Mouse (Mus musculus): Measurements from ENCODE around the gene Irak2. TPM values are rescaled to one million over a fixed set of nuclear protein-coding genes. Genes with fewer than 3 reads are reported as not detected.
A peak's percentile ranks its signal among the peaks of the same experiment; 100 is the strongest.

Gene Irak2
- total and polyA plus RNA-seq, 2 experiments from 2014 or later, result 3.5 to 5.9 TPM

- peaks cover 63% of the 10 kb centered on the region for H3K36me3 ChIP-seq (ENCODE audit: insufficient read depth)
- 95% methylated on average over 4 of the region's 4 CpGs for WGBS
- no peak overlapping the region for H3K4me3 ChIP-seq (ENCODE audit: low read depth, low read length)
- H3K27ac ChIP-seq (ENCODE audit: low read depth, low read length), result no peak overlapping the region
- H3K9ac ChIP-seq, result no peak overlapping the region
- no peak for DNase-seq
- H3K9me3 ChIP-seq (ENCODE audit: low read length), result no peaks in the 10 kb centered on the region
- no peak for ATAC-seq
- no peak for TF ChIP-seq CTCF (IDR thresholded peaks at IDR 0.05; ENCODE audit: low read depth)
- H3K4me1 ChIP-seq (ENCODE audit: insufficient read depth), result no peaks in the 10 kb centered on the region
- H3K4me2 ChIP-seq (ENCODE audit: low read depth), result no peak overlapping the region
- no peaks in the 10 kb centered on the region for H3K27me3 ChIP-seq (ENCODE audit: insufficient read depth, low read length)
Observed at GRCm38 (mm10) chr6:113721061-113721460, 82.8 kb downstream of the Irak2 start.

- no peak for DNase-seq
- TF ChIP-seq CTCF (IDR thresholded peaks at IDR 0.05; ENCODE audit: low read depth), result no peak
- Histone ChIP-seq H3K9me3 (ENCODE audit: low read length) (no peaks in the 10 kb centered on the region), H3K27me3 (ENCODE audit: insufficient read depth, low read length) (no peaks in the 10 kb centered on the region), H3K27ac (ENCODE audit: low read depth, low read length) (no peak overlapping the region), H3K9ac (no peak overlapping the region), H3K4me3 (ENCODE audit: low read depth, low read length) (no peak overlapping the region), H3K36me3 (ENCODE audit: insufficient read depth) (peaks cover 70% of the 10 kb centered on the region), H3K4me2 (ENCODE audit: low read depth) (no peak overlapping the region), H3K4me1 (ENCODE audit: insufficient read depth) (no peaks in the 10 kb centered on the region)
- 92% methylated on average over 7 of the region's 7 CpGs for WGBS
- no peak for ATAC-seq
Observed at GRCm38 (mm10) chr6:113728181-113728580, 89.9 kb downstream of the Irak2 start.

- Histone ChIP-seq H3K4me3 (ENCODE audit: low read depth, low read length) (no peak overlapping the region), H3K4me2 (ENCODE audit: low read depth) (no peak overlapping the region), H3K9ac (no peak overlapping the region), H3K27me3 (ENCODE audit: insufficient read depth, low read length) (no peaks in the 10 kb centered on the region), H3K9me3 (ENCODE audit: low read length) (no peaks in the 10 kb centered on the region), H3K4me1 (ENCODE audit: insufficient read depth) (no peaks in the 10 kb centered on the region), H3K27ac (ENCODE audit: low read depth, low read length) (no peak overlapping the region), H3K36me3 (ENCODE audit: insufficient read depth) (peaks cover 81% of the 10 kb centered on the region)
- 90% methylated on average over 3 of the region's 3 CpGs for WGBS
- ATAC-seq (no peak), DNase-seq (no peak)
- no peak for TF ChIP-seq CTCF (IDR thresholded peaks at IDR 0.05; ENCODE audit: low read depth)
Observed at GRCm38 (mm10) chr6:113731296-113731695, 93.0 kb downstream of the Irak2 start.

DNA sequence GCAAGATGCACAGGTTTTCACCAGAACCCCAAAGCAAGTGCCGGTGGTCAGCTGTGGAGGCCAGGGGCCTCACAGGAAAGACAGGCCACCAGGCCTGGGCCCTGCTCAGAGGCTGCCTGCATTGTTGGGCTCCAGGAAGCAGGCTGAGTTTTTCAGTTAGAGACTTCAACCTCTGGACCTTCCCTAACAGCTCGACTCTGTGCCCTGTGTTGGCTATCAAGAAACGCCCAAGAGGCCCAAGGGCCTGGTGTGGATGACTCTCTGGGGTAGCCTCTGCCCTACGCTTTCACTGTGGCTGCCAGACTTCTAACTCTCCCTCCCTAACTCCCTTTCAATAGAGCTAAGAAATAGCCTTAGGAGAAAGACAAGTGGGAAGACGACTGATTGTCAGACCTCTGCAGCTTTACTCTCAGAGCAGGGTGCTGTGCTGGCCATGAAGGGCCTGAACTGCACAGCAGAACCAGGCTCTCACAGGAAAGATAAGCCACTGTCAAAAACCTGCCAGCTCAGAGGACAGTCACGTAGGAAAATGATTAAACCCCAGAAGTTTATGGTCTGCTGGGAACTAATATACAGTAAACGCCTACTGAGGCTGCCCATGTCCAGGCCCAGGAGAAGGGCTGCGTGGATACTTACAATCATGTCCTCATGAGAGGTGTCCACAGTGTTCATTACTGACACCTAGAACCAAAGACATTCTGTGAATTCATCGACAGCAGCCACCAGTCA lies 99.2 kb downstream of the Irak2 start:
- H3K4me2 ChIP-seq (ENCODE audit: low read depth), result no peak overlapping the region
- H3K27ac ChIP-seq (ENCODE audit: low read depth, low read length), result no peak overlapping the region
- H3K4me3 ChIP-seq (ENCODE audit: low read depth, low read length), result no peak overlapping the region
- no peaks in the 10 kb centered on the region for H3K27me3 ChIP-seq (ENCODE audit: insufficient read depth, low read length)
- peaks cover 38% of the 10 kb centered on the region for H3K36me3 ChIP-seq (ENCODE audit: insufficient read depth)
- DNase-seq, result no peak
- ATAC-seq, result no peak
- no peaks in the 10 kb centered on the region for H3K9me3 ChIP-seq (ENCODE audit: low read length)
- TF ChIP-seq CTCF (IDR thresholded peaks at IDR 0.05; ENCODE audit: low read depth), result no peak
- 94% methylated on average over 9 of the region's 9 CpGs for WGBS
- peaks cover 11% of the 10 kb centered on the region for H3K4me1 ChIP-seq (ENCODE audit: insufficient read depth)
- H3K9ac ChIP-seq, result no peak overlapping the region

GRCm38 (mm10) chr6:113740236-113741217 lies 102.3 kb downstream of the Irak2 start, which contains the start of gene Sec13:
TSS of gene Sec13 (minus strand) at chr6:113740743.
- peak; percentile 91 for ATAC-seq
- no peak for TF ChIP-seq CTCF (IDR thresholded peaks at IDR 0.05; ENCODE audit: low read depth)
- H3K9me3 ChIP-seq (ENCODE audit: low read length), result no peaks in the 10 kb centered on the region
- peak within 1 kb of the TSS; percentile 67 for H3K4me3 ChIP-seq (ENCODE audit: low read depth, low read length)
- WGBS, result 5% methylated on average over 41 of the region's 41 CpGs
- H3K36me3 ChIP-seq (ENCODE audit: insufficient read depth), result peaks cover 20% of the 10 kb centered on the region
- peak; percentile 95 for DNase-seq
- peak within 1 kb of the TSS; percentile 85 for H3K9ac ChIP-seq
- peak within 1 kb of the TSS; percentile 84 for H3K4me2 ChIP-seq (ENCODE audit: low read depth)
- H3K27ac ChIP-seq (ENCODE audit: low read depth, low read length), result peak within 1 kb of the TSS; percentile 69
- no peaks in the 10 kb centered on the region for H3K27me3 ChIP-seq (ENCODE audit: insufficient read depth, low read length)
- peaks cover 11% of the 10 kb centered on the region for H3K4me1 ChIP-seq (ENCODE audit: insufficient read depth)

- ATAC-seq (no peak), DNase-seq (no peak)
- H3K36me3 ChIP-seq (ENCODE audit: insufficient read depth), result peaks cover 14% of the 10 kb centered on the region
- peaks cover 11% of the 10 kb centered on the region for H3K4me1 ChIP-seq (ENCODE audit: insufficient read depth)
- no peak overlapping the region for H3K4me3 ChIP-seq (ENCODE audit: low read depth, low read length)
- H3K27ac ChIP-seq (ENCODE audit: low read depth, low read length), result peak overlapping the region; percentile 69
- no peaks in the 10 kb centered on the region for H3K27me3 ChIP-seq (ENCODE audit: insufficient read depth, low read length)
- no peaks in the 10 kb centered on the region for H3K9me3 ChIP-seq (ENCODE audit: low read length)
- WGBS, result 71% methylated on average over 2 of the region's 2 CpGs
- H3K4me2 ChIP-seq (ENCODE audit: low read depth), result no peak overlapping the region
- no peak overlapping the region for H3K9ac ChIP-seq
- TF ChIP-seq CTCF (IDR thresholded peaks at IDR 0.05; ENCODE audit: low read depth), result no peak
Observed at GRCm38 (mm10) chr6:113741425-113741824, 103.2 kb downstream of the Irak2 start.

Measured in forebrain, postnatal 0 days (tissue).